Mouse (Mus musculus): ENCODE data around the gene Elovl7. TPM values are rescaled to one million over a fixed set of nuclear protein-coding genes. Genes with fewer than 3 reads are reported as not detected.

The Elovl7 gene
- total and polyA plus RNA-seq, 2 experiments from 2014 or later, result 2.6 to 2.9 TPM

DNA sequence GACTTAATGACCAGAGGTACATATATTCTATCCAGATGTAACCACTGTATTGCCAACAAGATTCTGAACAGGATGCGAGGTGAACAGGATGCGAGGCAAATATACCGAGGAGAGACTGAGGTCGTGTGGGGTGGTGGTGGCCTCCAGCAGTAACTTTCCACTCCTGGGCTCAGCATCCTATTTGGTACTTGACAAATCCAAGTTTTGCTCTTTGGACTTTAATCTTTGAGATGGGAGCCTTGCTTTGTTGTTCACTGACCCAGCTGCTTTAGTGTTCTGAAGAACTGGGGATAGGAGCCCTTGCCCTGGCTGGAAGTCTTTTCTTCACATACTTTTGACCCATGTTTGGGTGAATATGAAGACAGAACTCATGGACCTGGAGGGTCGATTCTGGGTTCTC lies 111.7 kb downstream of the Elovl7 start:
- H3K9ac ChIP-seq, result no peak overlapping the region
- H3K9me3 ChIP-seq (ENCODE audit: low read length), result no peaks in the 10 kb centered on the region
- no peak overlapping the region for H3K4me3 ChIP-seq (ENCODE audit: low read depth, low read length)
- no peak for ATAC-seq
- H3K36me3 ChIP-seq (ENCODE audit: insufficient read depth), result no peaks in the 10 kb centered on the region
- no peaks in the 10 kb centered on the region for H3K4me1 ChIP-seq (ENCODE audit: insufficient read depth)
- no peak overlapping the region for H3K27ac ChIP-seq (ENCODE audit: low read depth, low read length)
- no peak for TF ChIP-seq CTCF (IDR thresholded peaks at IDR 0.05; ENCODE audit: low read depth)
- no peaks in the 10 kb centered on the region for H3K27me3 ChIP-seq (ENCODE audit: insufficient read depth, low read length)
- 95% methylated on average over 5 of the region's 5 CpGs for WGBS
- DNase-seq, result no peak
- H3K4me2 ChIP-seq (ENCODE audit: low read depth), result no peak overlapping the region

DNA sequence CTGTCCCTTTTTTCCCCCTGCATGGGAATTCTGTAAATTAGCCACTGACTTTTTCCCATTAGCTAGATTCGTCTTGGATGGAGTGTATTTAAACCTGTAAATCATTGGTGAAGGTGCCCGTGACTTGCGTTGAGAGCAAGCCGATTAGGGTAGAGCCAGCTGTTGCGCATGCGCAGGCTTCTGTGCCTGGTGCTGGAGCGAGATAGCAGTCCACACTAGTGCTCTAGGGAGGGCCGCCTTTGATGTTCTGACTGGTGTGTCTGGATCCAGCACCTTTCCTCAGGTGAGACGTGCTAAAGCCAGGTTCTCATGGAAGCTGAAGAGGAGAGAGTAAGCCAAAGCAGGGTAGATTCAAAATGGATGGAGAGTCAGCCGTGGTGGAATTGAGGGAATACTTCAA lies 112.1 kb downstream of the Elovl7 start:
- no peaks in the 10 kb centered on the region for H3K4me1 ChIP-seq (ENCODE audit: insufficient read depth)
- no peaks in the 10 kb centered on the region for H3K36me3 ChIP-seq (ENCODE audit: insufficient read depth)
- no peak for DNase-seq
- no peak for ATAC-seq
- no peak overlapping the region for H3K4me3 ChIP-seq (ENCODE audit: low read depth, low read length)
- no peak overlapping the region for H3K9ac ChIP-seq
- TF ChIP-seq CTCF (IDR thresholded peaks at IDR 0.05; ENCODE audit: low read depth), result no peak
- H3K9me3 ChIP-seq (ENCODE audit: low read length), result no peaks in the 10 kb centered on the region
- H3K4me2 ChIP-seq (ENCODE audit: low read depth), result no peak overlapping the region
- WGBS, result 96% methylated on average over 10 of the region's 10 CpGs
- no peak overlapping the region for H3K27ac ChIP-seq (ENCODE audit: low read depth, low read length)
- no peaks in the 10 kb centered on the region for H3K27me3 ChIP-seq (ENCODE audit: insufficient read depth, low read length)

DNA sequence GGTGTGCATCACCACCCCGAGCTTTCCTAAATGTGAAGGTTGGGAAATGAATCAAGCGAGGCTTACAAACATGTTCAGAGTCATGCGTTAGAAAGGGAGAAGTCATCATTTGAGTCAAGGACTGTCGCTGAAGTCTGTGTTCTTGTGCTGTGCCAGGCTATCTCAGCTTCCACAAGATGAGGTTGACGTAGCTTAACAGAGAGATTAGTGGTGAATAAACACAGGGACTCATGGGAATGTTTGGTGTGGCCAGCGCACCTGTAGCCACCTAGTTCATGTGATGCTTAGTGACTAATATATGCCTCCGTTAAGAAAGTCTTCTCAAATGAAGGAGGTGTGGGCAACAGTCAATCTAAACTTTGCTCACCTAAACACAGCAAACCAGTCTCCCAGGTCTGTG lies 112.8 kb downstream of the Elovl7 start:
- no peak overlapping the region for H3K9ac ChIP-seq
- H3K27me3 ChIP-seq (ENCODE audit: insufficient read depth, low read length), result no peaks in the 10 kb centered on the region
- no peaks in the 10 kb centered on the region for H3K9me3 ChIP-seq (ENCODE audit: low read length)
- no peak for TF ChIP-seq CTCF (IDR thresholded peaks at IDR 0.05; ENCODE audit: low read depth)
- H3K4me1 ChIP-seq (ENCODE audit: insufficient read depth), result no peaks in the 10 kb centered on the region
- ATAC-seq (no peak), DNase-seq (no peak)
- no peak overlapping the region for H3K27ac ChIP-seq (ENCODE audit: low read depth, low read length)
- 92% methylated on average over 7 of the region's 7 CpGs for WGBS
- no peaks in the 10 kb centered on the region for H3K36me3 ChIP-seq (ENCODE audit: insufficient read depth)
- H3K4me3 ChIP-seq (ENCODE audit: low read depth, low read length), result no peak overlapping the region
- no peak overlapping the region for H3K4me2 ChIP-seq (ENCODE audit: low read depth)

DNA sequence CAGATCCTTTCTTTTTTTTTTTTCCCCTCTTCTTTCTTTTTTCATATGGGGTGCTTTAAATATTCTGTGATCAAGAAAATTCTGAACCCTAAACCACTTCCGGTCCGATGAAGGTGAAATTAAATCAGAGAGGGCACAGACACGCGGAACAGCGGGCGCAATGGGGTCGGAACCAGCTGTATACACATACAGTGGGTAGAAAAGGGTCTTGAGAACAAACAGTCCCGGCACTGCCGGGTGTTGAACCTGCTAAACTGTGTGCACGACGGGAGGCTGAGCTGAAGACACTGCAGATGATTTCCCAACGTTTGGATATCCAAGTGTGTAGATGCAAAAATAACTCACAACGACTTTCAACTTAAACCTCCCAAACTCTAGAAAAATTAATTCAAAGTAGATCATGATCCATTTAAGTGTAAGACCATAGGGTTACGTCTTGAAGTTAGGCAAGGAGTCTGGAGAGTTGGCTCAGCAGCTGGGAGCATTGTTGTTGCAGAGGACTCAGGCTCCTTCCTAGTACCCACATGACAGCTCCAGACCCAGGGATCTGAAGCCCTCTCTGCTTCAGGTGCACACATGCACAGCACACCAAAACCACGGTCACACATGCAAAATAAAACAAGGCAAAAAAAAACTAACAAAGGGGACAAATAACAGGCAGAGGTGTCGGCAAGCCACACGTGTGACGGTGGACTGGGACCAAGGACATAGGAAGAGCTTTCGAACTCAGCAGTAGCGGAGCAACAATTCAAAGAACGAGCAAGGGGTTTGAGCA lies 114.4 kb downstream of the Elovl7 start:
- H3K4me3 ChIP-seq (ENCODE audit: low read depth, low read length), result no peak overlapping the region
- no peak overlapping the region for H3K4me2 ChIP-seq (ENCODE audit: low read depth)
- no peaks in the 10 kb centered on the region for H3K9me3 ChIP-seq (ENCODE audit: low read length)
- H3K27ac ChIP-seq (ENCODE audit: low read depth, low read length), result no peak overlapping the region
- H3K27me3 ChIP-seq (ENCODE audit: insufficient read depth, low read length), result no peaks in the 10 kb centered on the region
- H3K36me3 ChIP-seq (ENCODE audit: insufficient read depth), result no peaks in the 10 kb centered on the region
- ATAC-seq, result no peak
- TF ChIP-seq CTCF (IDR thresholded peaks at IDR 0.05; ENCODE audit: low read depth), result no peak
- 88% methylated on average over 21 of the region's 21 CpGs for WGBS
- no peaks in the 10 kb centered on the region for H3K4me1 ChIP-seq (ENCODE audit: insufficient read depth)
- no peak for DNase-seq
- no peak overlapping the region for H3K9ac ChIP-seq

DNA sequence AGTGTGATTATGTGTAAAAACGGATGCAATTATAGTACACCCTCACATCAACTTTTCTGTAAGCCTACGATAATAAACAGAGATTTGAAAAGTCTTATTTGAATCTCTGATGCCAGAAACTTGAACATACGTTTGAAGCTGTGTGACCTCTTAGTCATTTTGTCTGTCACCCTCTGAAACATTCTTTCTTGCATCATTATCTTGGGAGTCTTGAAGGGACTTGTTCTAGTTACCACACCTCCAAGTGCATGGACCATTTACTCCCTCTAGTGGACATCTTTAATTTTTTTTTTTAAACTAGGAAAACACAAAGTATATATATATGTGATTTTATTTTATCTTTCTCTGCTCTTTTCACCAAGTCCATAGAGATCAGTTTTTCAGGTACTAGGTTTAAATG lies 115.5 kb downstream of the Elovl7 start:
- Histone ChIP-seq H3K4me3 (ENCODE audit: low read depth, low read length) (no peak overlapping the region), H3K27me3 (ENCODE audit: insufficient read depth, low read length) (no peaks in the 10 kb centered on the region), H3K9me3 (ENCODE audit: low read length) (no peaks in the 10 kb centered on the region), H3K27ac (ENCODE audit: low read depth, low read length) (no peak overlapping the region), H3K9ac (no peak overlapping the region), H3K4me2 (ENCODE audit: low read depth) (no peak overlapping the region), H3K36me3 (ENCODE audit: insufficient read depth) (no peaks in the 10 kb centered on the region), H3K4me1 (ENCODE audit: insufficient read depth) (no peaks in the 10 kb centered on the region)
- peak; percentile 51 for ATAC-seq
- DNase-seq, result peak; percentile 39
- 54% methylated on average over 3 of the region's 3 CpGs for WGBS
- TF ChIP-seq CTCF (IDR thresholded peaks at IDR 0.05; ENCODE audit: low read depth), result peak; percentile 72

Other genes starting within 250 kb of the Elovl7 start
- gene Smim15, start 170.0 kb upstream of the Elovl7 start, total RNA-seq (2014; rRNA removed), result 40.3 and 46.5 TPM in 2 replicates
- gene Smim15, start 170.0 kb upstream of the Elovl7 start, polyA plus RNA-seq (2015; fragmentation: Nextera tagmentation; extraction: Ambion mirVana), result 34.0 and 36.8 TPM in 2 replicates
- 22.1 and 28.1 TPM in 2 replicates for gene Ndufaf2, start 55.8 kb upstream of the Elovl7 start, total RNA-seq (2014; rRNA removed)
- 84.1 and 103 TPM in 2 replicates for gene Ndufaf2, start 55.8 kb upstream of the Elovl7 start, polyA plus RNA-seq (2015; fragmentation: Nextera tagmentation; extraction: Ambion mirVana)
- 38.3 and 42.3 TPM in 2 replicates for gene Ercc8, start 55.7 kb upstream of the Elovl7 start, total RNA-seq (2014; rRNA removed)
- gene Ercc8, start 55.7 kb upstream of the Elovl7 start, polyA plus RNA-seq (2015; fragmentation: Nextera tagmentation; extraction: Ambion mirVana), result 28.4 and 31.1 TPM in 2 replicates
- 1.8 and 3.1 TPM in 2 replicates for gene Depdc1b, start 101.9 kb downstream of the Elovl7 start, total RNA-seq (2014; rRNA removed)
- 0.50 and 0.51 TPM in 2 replicates for gene Depdc1b, start 101.9 kb downstream of the Elovl7 start, polyA plus RNA-seq (2015; fragmentation: Nextera tagmentation; extraction: Ambion mirVana)
- 78.0 and 78.8 TPM in 2 replicates for gene Pde4d, start 235.5 kb downstream of the Elovl7 start, total RNA-seq (2014; rRNA removed)
- 10.5 and 13.2 TPM in 2 replicates for gene Pde4d, start 235.5 kb downstream of the Elovl7 start, polyA plus RNA-seq (2015; fragmentation: Nextera tagmentation; extraction: Ambion mirVana)